Mouse (Mus musculus) B cell, adult 62 days (primary cell): ENCODE data around the gene Mut. TPM values are rescaled to one million over a fixed set of nuclear protein-coding genes. Genes with fewer than 3 reads are reported as not detected.

ENCODE experiments used
- total RNA-seq: library from RNA; stranded (reverse); gene quantifications from 4 replicates; pipeline ENCODE4 v1.2.4, GENCODE M21; 2023

The Mut gene
- total RNA-seq: 6.8 to 12.1 TPM (median 11.1 TPM) in 4 replicates

GRCm38 (mm10) chr17:40934420-40935231, at the start of gene Mut, which contains the start of gene Cenpq:
Gene Mut (plus strand): TSS chr17:40934685.
Gene Cenpq (minus strand): TSS chr17:40935047.

GRCm38 (mm10) chr17:40914250-40914649, 20.2 kb upstream of the Mut start, which contains the start of gene Glyatl3:
Gene Glyatl3 (minus strand): TSS chr17:40914350.

Other genes starting within 250 kb of the Mut start
- gene Esp1, start 207.6 kb upstream of the Mut start, total RNA-seq: not detected in 4 replicates
- not detected in 4 replicates for gene Crisp2, start 127.7 kb upstream of the Mut start, total RNA-seq
- gene Rhag, start 123.6 kb upstream of the Mut start, total RNA-seq: not detected in 4 replicates
- gene 9130008F23Rik, start 54.1 kb upstream of the Mut start, total RNA-seq: not detected in 4 replicates
- not detected in 4 replicates for gene Glyatl3, start 20.3 kb upstream of the Mut start, total RNA-seq
- gene Cenpq, start 362 bp downstream of the Mut start, total RNA-seq: 45.3 to 54.0 TPM (median 50.6 TPM) in 4 replicates